Mouse (Mus musculus): ENCODE measurements around the gene Gm28230. TPM values are rescaled to one million over a fixed set of nuclear protein-coding genes. Genes with fewer than 3 reads are reported as not detected.

Gm28230 gene
- polyA plus RNA-seq, 1 experiment from 2014 or later, result not detected

DNA sequence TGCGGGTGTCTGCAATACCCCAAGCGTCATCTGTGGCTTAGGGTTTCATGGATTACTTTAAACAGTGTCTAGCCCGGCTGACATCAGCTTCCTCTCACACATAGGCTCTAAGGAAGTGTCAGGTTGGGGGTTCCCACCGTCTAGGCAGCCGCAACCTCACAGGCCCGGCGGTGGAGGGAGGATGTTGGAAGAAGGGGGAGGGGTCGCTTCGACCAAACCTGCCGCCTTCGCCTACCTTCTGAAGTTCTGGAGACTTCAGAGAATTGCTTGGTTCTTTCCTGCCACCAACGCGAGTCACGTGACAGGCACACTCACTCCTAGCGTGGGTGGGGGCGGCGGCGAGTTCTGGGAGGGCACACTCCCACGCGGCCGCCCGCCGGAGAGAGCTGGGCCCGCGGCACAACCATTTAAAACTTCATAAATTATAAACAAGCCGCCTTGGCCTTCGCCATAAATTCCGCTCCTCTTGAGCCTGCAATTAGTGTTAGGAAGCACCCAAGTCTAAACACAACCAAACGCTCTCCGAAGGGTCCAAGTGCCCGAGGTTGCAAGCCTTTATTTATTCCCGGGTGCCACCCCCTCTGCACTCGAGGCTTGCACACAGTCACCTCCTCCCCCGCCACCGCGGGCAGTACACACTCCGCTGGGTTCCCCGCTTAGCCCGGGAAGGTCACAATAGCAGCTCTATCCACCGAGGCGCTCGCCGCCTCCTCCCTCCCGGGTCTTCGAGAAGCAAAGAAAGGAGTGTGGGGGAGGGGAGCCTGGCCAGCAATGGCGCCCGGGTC is 23.0 kb downstream of the Gm28230 start:
- ATAC-seq (no peak), DNase-seq (no peak)
- 0 out of 2 replicates have a peak overlapping the region, but pooled peaks have one; percentile 3 for H3K4me2 ChIP-seq (ENCODE audit: low read depth, low read length)
- no peaks in the 10 kb centered on the region for H3K36me3 ChIP-seq (replicated peaks; ENCODE audit: insufficient read depth, low read length)
- H3K4me1 ChIP-seq (ENCODE audit: insufficient read depth), result peaks cover 5% of the 10 kb centered on the region; the same call in 1 of the 2 replicates
- no peak for TF ChIP-seq EP300 (IDR thresholded peaks at IDR 0.05; ENCODE audit: low read depth)
- TF ChIP-seq CTCF (IDR thresholded peaks at IDR 0.05; ENCODE audit: low read depth), result no peak
- H3K4me3 ChIP-seq (ENCODE audit: low read depth, low read length), result 0 out of 2 replicates have a peak overlapping the region, but pooled peaks have one; percentile 17
- H3K27me3 ChIP-seq (ENCODE audit: insufficient read depth, low read length), result peaks cover 98% of the 10 kb centered on the region
- 1% methylated on average over 47 of the region's 47 CpGs for WGBS (ENCODE audit: insufficient replicate concordance)
- H3K9me3 ChIP-seq (ENCODE audit: low read length), result no peaks in the 10 kb centered on the region
- no peak overlapping the region for H3K27ac ChIP-seq (ENCODE audit: low read depth)
- H3K9ac ChIP-seq (replicated peaks), result no peak overlapping the region

DNA sequence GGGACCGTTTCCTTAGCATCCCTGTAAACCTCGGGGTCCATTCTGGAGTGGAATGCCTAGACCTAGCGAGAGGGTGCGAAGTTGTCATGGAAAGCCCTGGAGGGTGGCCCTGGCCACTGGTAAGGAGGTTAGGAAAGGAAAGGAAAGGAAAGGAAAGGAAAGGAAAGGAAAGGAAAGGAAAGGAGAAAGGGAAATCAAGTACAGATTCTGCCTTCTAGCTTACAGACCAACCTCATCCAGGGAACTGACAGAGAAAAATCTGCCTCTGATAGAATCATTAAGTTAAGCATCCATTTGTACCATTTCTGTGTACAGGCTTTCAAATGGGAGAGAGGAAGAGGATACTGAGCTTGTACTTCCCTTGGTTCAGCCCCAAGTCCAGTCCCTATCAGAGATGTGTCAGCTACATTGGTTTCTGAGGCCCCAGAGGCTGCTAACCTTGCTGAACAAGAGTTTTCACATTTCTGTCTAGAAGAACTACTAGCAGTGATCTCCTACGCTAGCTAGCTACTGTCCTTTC is 24.3 kb downstream of the Gm28230 start:
- 28% methylated on average over 5 of the region's 5 CpGs for WGBS (ENCODE audit: insufficient replicate concordance)
- Histone ChIP-seq H3K9ac (replicated peaks) (no peak overlapping the region), H3K27me3 (ENCODE audit: insufficient read depth, low read length) (peaks cover 99% of the 10 kb centered on the region), H3K36me3 (replicated peaks; ENCODE audit: insufficient read depth, low read length) (no peaks in the 10 kb centered on the region), H3K27ac (ENCODE audit: low read depth) (no peak overlapping the region), H3K4me1 (ENCODE audit: insufficient read depth) (peaks cover 5% of the 10 kb centered on the region; the same call in 1 of the 2 replicates), H3K9me3 (ENCODE audit: low read length) (no peaks in the 10 kb centered on the region), H3K4me2 (ENCODE audit: low read depth, low read length) (no peak overlapping the region), H3K4me3 (ENCODE audit: low read depth, low read length) (no peak overlapping the region)
- DNase-seq (no peak), ATAC-seq (no peak)
- TF ChIP-seq CTCF (IDR thresholded peaks at IDR 0.05; ENCODE audit: low read depth), result no peak
- TF ChIP-seq EP300 (IDR thresholded peaks at IDR 0.05; ENCODE audit: low read depth), result no peak

DNA sequence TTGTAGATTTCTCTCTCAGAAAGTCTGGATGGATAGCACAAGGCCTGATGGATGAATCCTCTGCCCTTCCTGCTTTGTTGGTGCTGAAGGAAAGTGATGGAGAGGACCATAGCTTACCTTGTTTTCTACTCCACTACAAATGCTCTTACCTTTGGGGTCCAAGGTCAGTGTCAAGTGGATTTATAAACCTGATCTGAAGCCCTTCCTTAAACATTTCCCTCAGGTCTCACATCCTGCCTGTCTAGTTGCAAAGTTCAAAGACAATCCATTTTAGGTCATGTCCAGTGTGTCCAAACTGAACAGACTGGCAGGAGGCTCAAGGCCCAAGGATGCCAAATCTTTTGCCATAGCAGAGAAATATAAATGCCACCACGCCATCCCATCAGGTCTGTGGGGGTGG is 25.3 kb downstream of the Gm28230 start:
- Histone ChIP-seq H3K9me3 (ENCODE audit: low read length) (no peaks in the 10 kb centered on the region), H3K36me3 (replicated peaks; ENCODE audit: insufficient read depth, low read length) (no peaks in the 10 kb centered on the region), H3K9ac (replicated peaks) (no peak overlapping the region), H3K27me3 (ENCODE audit: insufficient read depth, low read length) (peaks cover 94% of the 10 kb centered on the region), H3K4me3 (ENCODE audit: low read depth, low read length) (no peak overlapping the region), H3K4me1 (ENCODE audit: insufficient read depth) (peaks cover 5% of the 10 kb centered on the region; the same call in 1 of the 2 replicates), H3K27ac (ENCODE audit: low read depth) (no peak overlapping the region), H3K4me2 (ENCODE audit: low read depth, low read length) (no peak overlapping the region)
- TF ChIP-seq EP300 (IDR thresholded peaks at IDR 0.05; ENCODE audit: low read depth) (no peak), CTCF (IDR thresholded peaks at IDR 0.05; ENCODE audit: low read depth) (no peak)
- DNase-seq (no peak), ATAC-seq (no peak)
- 67% methylated on average over 1 of the region's 1 CpGs for WGBS (ENCODE audit: insufficient replicate concordance)

DNA sequence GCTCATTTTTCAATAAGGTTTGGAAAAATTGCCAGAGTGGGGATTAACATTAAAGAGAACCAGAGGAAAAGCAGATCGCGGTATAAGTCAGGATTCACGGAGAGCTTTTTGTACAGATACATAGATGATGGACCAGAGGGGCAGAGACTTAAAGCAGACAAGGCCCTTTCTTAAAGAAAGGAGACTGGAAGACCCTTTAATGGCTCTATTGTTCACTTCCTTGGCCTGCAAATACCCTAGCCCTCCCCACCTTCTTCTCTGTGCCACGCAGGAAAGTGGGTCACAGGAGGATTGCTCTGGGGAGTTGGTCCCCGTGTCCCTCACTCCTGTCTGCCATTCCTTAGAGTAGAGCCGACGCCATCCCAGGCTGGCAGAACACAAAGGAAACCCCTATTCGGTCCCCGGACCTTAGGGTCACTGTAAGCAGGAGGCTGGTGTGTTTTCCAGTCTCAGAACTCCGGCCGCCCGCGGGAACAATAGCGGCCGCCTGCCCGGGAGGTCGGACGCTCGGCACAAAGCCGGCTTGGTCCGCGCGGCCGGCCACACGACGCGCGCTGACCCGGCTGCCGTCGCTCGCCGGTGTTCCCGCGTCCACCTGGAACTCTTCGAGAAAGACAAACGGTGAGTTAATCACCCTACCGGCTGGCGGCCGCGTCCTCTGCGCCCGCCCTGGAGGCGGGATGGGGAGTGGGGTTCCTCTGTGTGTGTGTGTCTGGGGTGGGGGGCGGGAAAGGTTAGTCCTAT is 26.1 kb downstream of the Gm28230 start:
- ATAC-seq, result no peak
- no peak overlapping the region for H3K4me3 ChIP-seq (ENCODE audit: low read depth, low read length)
- peaks cover 91% of the 10 kb centered on the region for H3K27me3 ChIP-seq (ENCODE audit: insufficient read depth, low read length)
- no peaks in the 10 kb centered on the region for H3K9me3 ChIP-seq (ENCODE audit: low read length)
- no peak overlapping the region for H3K9ac ChIP-seq (replicated peaks)
- no peak for DNase-seq
- no peak overlapping the region for H3K27ac ChIP-seq (ENCODE audit: low read depth)
- no peaks in the 10 kb centered on the region for H3K36me3 ChIP-seq (replicated peaks; ENCODE audit: insufficient read depth, low read length)
- TF ChIP-seq EP300 (IDR thresholded peaks at IDR 0.05; ENCODE audit: low read depth) (no peak), CTCF (IDR thresholded peaks at IDR 0.05; ENCODE audit: low read depth) (no peak)
- no peak overlapping the region for H3K4me2 ChIP-seq (ENCODE audit: low read depth, low read length)
- WGBS (ENCODE audit: insufficient replicate concordance), result 4% methylated on average over 45 of the region's 45 CpGs
- H3K4me1 ChIP-seq (ENCODE audit: insufficient read depth), result peaks cover 5% of the 10 kb centered on the region; the same call in 1 of the 2 replicates

DNA sequence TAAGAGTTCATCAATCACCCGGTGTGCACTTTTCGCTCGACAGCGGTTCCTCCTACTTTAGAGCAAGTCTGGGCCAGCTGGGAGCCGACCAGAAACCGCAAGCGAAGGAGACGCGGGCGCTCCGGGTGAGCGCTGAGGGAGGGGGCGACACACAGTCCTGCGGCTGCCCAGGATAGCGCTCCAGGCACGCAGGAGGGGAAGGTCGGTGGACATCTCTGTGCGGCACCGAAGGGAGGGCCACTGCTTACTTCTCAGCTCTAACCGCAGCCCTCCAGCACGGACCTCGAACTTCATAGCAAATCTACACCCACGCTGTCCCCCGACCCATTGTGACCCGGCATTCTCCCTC is 26.6 kb downstream of the Gm28230 start:
- Histone ChIP-seq H3K36me3 (replicated peaks; ENCODE audit: insufficient read depth, low read length) (no peaks in the 10 kb centered on the region), H3K4me2 (ENCODE audit: low read depth, low read length) (no peak overlapping the region), H3K4me1 (ENCODE audit: insufficient read depth) (peaks cover 5% of the 10 kb centered on the region; the same call in 1 of the 2 replicates), H3K9me3 (ENCODE audit: low read length) (no peaks in the 10 kb centered on the region), H3K4me3 (ENCODE audit: low read depth, low read length) (no peak overlapping the region), H3K27ac (ENCODE audit: low read depth) (no peak overlapping the region), H3K27me3 (ENCODE audit: insufficient read depth, low read length) (peaks cover 91% of the 10 kb centered on the region), H3K9ac (replicated peaks) (no peak overlapping the region)
- no peak for TF ChIP-seq EP300 (IDR thresholded peaks at IDR 0.05; ENCODE audit: low read depth)
- no peak for TF ChIP-seq CTCF (IDR thresholded peaks at IDR 0.05; ENCODE audit: low read depth)
- ATAC-seq, result no peak
- WGBS (ENCODE audit: insufficient replicate concordance), result 0% methylated on average over 23 of the region's 25 CpGs
- no peak for DNase-seq

DNA sequence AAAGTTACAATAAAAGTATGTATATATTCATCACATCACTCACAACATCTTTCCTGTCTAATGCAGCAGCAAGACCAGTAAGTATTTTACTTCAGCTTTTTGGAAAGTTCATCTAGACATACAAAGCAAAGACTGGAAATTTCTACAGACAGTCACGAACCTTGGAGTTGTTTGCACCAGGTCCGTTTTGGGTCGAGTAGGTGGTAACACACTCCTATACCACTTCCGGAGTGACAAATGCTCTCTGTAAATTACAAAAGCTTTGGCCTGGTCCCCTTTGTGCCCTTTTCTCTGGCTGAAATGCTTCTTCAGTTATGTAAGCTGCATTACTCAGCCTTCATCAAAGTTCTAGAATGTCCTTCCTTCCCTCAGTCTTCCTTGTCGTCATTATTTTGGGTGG is 27.2 kb downstream of the Gm28230 start:
- H3K9me3 ChIP-seq (ENCODE audit: low read length), result no peaks in the 10 kb centered on the region
- H3K4me2 ChIP-seq (ENCODE audit: low read depth, low read length), result no peak overlapping the region
- peaks cover 5% of the 10 kb centered on the region; the same call in 1 of the 2 replicates for H3K4me1 ChIP-seq (ENCODE audit: insufficient read depth)
- no peaks in the 10 kb centered on the region for H3K36me3 ChIP-seq (replicated peaks; ENCODE audit: insufficient read depth, low read length)
- ATAC-seq, result no peak
- 12% methylated on average over 5 of the region's 5 CpGs for WGBS (ENCODE audit: insufficient replicate concordance)
- H3K27ac ChIP-seq (ENCODE audit: low read depth), result no peak overlapping the region
- H3K4me3 ChIP-seq (ENCODE audit: low read depth, low read length), result no peak overlapping the region
- TF ChIP-seq CTCF (IDR thresholded peaks at IDR 0.05; ENCODE audit: low read depth), result no peak
- no peak for TF ChIP-seq EP300 (IDR thresholded peaks at IDR 0.05; ENCODE audit: low read depth)
- DNase-seq, result no peak
- no peak overlapping the region for H3K9ac ChIP-seq (replicated peaks)
- peaks cover 91% of the 10 kb centered on the region for H3K27me3 ChIP-seq (ENCODE audit: insufficient read depth, low read length)
